Mouse (Mus musculus) embryonic fibroblast, embryonic 13.5 days (primary cell): ENCODE measurements at regions not wholly inside any gene's neighbourhood (a gene's known extent, or its start where the extent isn't known, plus 50 kb on each side); places are given as distances from the start of the nearest gene placed in this dataset.

Experiments
- H3K27ac ChIP-seq: 2 replicates; pipeline ENCODE4 v1.5.1; 2012; ENCODE audit warnings: low read length, control low read depth, inconsistent platforms; ENCODE audit not compliant: insufficient read depth
- H3K4me1 ChIP-seq: 2 replicates; pipeline ENCODE4 v1.6.1; 2011; ENCODE audit warnings: low read length; ENCODE audit not compliant: control insufficient read depth, insufficient read depth
- H3K4me3 ChIP-seq: 2 replicates; pipeline ENCODE4 v1.5.1; 2011; ENCODE audit warnings: mild to moderate bottlenecking, control low read depth, low read length; ENCODE audit not compliant: insufficient read depth
- CTCF ChIP-seq: IDR thresholded peaks from 2 replicates; pipeline ENCODE4 v1.5.1; 2011; ENCODE audit warnings: mild to moderate bottlenecking, control low read depth, low read length, moderate library complexity, borderline replicate concordance; ENCODE audit not compliant: insufficient read depth
- POLR2A ChIP-seq: IDR thresholded peaks from 2 replicates; pipeline ENCODE4 v1.6.1; 2011; ENCODE audit warnings: low read depth, mild to moderate bottlenecking, control low read depth, low read length, moderate library complexity

DNA sequence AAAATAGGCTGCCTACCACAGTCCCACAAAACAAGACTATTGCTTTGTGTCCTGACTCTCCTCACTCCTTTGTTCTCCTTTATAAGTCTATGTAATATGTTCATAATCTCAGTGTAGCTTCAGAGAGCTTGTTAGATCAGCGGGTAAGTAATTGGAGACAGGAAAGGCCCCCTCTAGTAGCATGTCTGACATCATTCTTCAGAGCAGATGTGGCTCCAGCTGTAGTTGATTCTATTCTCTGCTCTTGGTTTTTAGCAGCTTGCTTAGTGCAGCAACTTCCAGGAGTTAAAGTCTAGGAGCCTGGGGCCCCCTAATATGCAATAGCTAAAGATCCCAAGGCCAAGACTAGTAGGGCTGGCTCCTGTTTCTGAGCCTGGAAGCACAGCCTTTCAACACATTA is 101.0 kb upstream of the Fggy start:
- H3K27ac ChIP-seq: no peak overlapping the region
- no peaks in the 10 kb centered on the region for H3K4me1 ChIP-seq
- TF ChIP-seq CTCF: no peak
- TF ChIP-seq POLR2A: no peak
- H3K4me3 ChIP-seq: no peak overlapping the region

DNA sequence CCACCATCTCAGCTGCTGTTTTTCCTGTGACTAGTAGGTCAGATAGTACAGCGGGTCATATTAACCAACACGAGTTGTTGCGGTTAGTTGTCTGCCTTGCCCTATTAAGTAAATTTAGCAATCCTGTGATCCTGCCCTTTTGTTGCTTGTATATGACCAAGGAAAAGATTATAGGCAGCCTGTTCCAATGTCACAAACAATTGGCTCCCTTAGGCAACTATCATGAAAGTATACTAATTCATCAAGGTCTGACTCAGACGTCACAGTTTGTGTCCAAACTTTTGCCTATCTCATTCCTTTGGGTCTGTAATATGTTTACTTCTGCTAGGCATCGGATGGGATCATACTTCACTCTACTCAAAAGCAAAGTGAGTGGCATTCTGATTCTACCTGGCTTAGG is 100.4 kb upstream of the Fggy start:
- no peaks in the 10 kb centered on the region for H3K4me1 ChIP-seq
- no peak overlapping the region for H3K4me3 ChIP-seq
- TF ChIP-seq CTCF (no peak), POLR2A (no peak)
- no peak overlapping the region for H3K27ac ChIP-seq

DNA sequence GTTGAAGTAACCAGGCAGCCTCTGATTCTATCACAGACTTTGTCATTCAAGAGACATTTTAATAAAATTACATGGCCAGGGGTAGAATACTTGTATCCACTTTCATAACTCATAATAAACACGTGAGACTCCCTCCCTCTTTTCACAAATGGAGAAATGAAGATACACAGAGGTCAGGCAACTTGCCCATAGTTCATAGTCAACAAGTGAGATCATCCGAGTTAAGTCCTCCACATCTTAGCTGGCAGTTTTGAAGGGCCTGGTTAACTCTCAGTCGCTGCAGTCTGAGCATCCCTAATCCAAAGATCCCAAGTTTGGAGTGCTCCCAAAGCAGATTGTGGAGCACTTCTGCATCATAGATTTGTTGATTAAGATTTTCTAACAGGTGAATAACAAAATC is 94.8 kb upstream of the Fggy start:
- TF ChIP-seq POLR2A (no peak), CTCF (no peak)
- no peaks in the 10 kb centered on the region for H3K4me1 ChIP-seq
- no peak overlapping the region for H3K27ac ChIP-seq
- no peak overlapping the region for H3K4me3 ChIP-seq

DNA sequence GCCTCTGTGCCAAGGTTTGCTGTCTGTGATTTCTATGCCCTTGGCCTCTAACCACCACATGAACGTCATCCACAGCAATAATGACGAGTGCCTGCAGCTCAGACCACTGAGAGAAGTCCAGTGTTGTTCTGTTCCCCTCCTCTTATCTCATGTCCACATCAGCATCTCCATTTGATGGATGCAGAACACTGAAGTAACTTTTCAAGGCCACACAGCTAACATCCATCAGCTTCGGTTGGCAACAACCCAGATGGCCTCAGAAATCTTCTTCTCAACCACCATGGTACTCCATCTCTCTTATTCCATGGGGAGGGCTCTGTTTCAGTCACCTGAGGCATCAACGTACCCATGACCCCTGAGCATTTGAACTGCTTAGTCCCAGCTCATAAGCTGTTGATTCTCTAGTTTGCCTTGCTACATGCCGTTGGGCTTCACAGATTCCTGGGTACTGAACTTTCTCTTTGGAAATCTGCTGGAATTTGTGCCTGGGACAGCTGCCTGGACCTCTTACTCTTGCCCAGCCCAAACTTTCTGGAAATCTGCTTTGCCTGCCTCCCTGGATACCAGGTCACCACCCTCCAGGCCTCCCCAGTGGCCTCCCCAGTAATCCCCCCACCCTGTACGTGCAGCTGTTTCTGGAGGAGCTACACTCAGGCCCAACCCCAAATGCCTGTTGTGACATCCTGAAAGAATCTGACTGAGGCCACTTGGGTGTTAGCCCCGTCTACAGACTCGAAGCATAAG is 94.1 kb upstream of the Fggy start:
- Histone ChIP-seq H3K4me3 (no peak overlapping the region), H3K4me1 (no peaks in the 10 kb centered on the region), H3K27ac (no peak overlapping the region)
- no peak for TF ChIP-seq POLR2A

DNA sequence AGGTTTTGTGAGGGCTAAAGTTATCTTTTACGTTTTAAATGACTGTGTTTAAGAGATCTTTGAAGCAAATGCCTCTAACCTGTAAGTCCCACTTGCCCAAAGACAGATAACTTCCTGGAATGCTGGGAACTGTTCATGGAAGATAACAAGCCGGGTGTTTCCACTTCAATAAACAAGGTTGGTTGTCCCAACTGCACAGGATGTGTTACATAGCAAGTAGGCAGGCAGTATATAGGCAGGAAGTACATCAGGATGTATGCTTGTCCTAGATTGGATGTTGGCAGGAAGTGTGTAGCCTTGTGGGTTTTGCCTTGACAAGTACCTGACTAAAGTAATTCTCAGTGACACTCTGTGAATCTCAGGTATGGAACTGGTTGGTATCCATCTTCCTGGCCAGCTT is 90.7 kb upstream of the Fggy start:
- TF ChIP-seq POLR2A: no peak
- no peak for TF ChIP-seq CTCF
- Histone ChIP-seq H3K27ac (no peak overlapping the region), H3K4me3 (no peak overlapping the region), H3K4me1 (no peaks in the 10 kb centered on the region)

DNA sequence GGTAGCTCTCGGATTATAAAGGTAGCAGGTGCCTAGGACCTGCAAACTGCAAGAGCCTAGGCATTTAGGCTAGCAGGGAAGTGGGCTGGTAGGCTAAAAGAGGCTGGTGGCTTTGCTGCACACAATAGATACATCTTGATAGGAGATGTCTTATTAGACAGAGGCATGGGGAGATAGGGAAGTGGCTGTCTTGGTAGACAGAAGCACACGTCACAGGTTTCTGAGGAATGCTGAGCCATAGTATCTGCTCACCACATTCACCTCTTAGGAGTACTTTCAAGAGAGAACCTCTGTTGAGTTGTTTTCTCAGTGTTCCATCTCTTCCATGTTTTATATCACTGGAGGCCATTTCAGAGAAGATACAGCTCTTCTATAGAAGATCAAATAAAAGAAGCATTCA is 89.8 kb upstream of the Fggy start:
- Histone ChIP-seq H3K27ac (no peak overlapping the region), H3K4me1 (no peaks in the 10 kb centered on the region), H3K4me3 (no peak overlapping the region)
- no peak for TF ChIP-seq POLR2A
- no peak for TF ChIP-seq CTCF

DNA sequence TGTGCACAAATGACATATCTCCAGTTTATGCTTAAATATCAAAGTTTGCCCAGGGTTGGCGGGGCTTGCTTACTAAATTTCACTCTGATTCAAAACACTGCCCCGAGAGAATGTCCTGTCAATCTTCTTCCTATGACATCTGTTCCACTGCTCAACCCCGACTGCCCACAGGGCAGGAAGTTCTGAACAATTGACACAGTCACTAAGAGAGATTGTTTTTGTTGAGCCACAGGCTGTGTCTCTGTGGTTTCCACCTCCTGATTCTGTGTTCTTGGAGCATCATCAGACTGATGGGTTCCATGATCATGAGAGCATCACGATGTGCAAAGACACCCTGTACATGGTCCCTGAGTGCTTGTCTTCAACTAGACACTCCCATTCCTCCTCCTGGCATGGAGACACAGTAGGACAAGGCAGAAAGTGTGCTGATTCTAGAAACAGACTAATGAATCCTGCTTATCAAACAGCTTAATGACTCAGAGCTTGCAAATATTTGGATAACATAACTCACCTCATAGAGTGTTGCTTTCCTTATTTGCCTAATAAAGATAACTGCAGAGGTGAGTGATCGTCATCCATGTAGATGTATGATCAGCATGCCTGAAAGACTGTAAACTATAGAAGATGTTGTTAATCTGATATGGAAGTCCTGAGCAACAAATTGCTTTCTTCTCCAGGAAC is 82.4 kb upstream of the Fggy start:
- TF ChIP-seq CTCF: no peak
- TF ChIP-seq POLR2A: no peak
- no peak overlapping the region for H3K4me3 ChIP-seq

DNA sequence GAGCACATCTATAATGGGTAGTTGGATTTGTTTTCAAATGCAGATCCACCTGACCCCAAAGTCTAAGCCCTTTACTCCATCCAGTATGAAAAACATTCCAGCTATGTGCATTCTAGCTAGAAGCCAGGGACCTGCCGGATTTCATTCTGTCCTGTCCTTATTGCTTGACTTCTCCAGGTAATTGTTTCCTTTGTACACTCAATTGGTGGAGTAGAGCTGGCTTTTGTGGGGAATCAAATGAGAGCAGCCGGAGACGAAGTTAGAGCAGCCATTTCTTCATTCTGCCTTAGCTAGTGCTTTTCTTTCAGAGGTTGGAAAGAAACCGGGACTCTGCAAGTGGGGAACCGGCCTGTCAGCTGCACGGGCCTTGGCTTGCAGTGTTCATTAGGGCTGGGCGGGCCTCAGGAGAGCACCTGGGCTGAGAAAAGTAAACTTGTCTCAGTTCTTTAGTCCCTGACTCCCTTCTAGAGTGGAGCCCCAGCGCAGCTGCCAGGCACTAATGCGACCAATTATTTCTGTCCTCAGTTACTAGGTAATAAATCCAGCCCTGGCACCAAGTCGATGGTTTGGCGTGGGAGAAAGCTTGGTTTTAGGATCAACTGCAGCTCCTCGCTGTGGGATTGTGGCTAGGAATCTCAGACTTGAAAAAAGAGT is 81.1 kb upstream of the Fggy start:
- H3K27ac ChIP-seq: no peak overlapping the region
- no peaks in the 10 kb centered on the region for H3K4me1 ChIP-seq
- no peak overlapping the region for H3K4me3 ChIP-seq
- no peak for TF ChIP-seq POLR2A
- no peak for TF ChIP-seq CTCF

More for the DNA sequence above, 82.4 kb upstream of the Fggy start:
- Histone ChIP-seq H3K4me1 (no peaks in the 10 kb centered on the region), H3K27ac (no peak overlapping the region)

DNA sequence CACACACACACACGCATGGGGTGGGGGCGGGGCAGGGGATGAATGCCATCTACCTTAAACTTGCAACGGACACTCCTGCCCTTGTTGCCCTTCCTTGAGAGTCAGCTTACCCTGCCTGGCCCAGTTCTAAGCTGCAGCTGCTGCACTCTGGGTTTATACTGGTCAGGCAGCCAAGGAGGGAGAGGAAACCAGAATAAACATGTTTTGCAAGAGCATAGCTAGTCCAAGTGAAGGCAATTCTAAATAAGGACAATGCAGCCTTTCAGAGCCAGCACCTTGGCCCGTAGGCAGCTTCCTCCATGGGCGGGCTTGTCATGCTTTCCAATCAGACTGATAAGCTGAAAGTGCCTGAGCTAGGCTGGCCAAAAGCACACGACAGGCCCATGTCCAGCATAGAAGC is 73.7 kb upstream of the Fggy start:
- H3K4me3 ChIP-seq: no peak overlapping the region
- TF ChIP-seq POLR2A: no peak
- TF ChIP-seq CTCF: no peak
- no peak overlapping the region for H3K27ac ChIP-seq
- H3K4me1 ChIP-seq: no peaks in the 10 kb centered on the region

DNA sequence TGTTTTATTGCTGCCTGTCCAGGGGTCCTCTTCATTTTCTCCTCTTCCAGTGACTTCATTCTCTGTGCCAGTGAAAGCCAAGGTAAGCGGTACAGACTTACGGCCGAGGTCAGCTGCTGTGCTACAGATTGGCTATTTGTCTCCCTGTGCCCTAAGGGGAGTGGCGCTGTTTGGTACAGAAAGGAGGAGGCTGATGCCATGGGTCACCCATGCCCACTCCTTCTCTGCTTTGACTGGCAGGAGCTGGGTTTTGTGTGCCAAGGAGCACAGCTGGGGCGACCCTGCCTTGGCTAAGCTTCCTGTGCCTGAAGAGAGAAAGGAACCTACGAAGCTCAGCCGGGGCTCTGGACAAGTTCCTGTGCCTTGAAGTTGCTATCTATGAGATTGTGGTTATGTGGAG is 70.0 kb upstream of the Fggy start:
- Histone ChIP-seq H3K4me3 (no peak overlapping the region), H3K4me1 (no peaks in the 10 kb centered on the region), H3K27ac (no peak overlapping the region)
- TF ChIP-seq CTCF (no peak), POLR2A (no peak)
